Mouse (Mus musculus): ENCODE results near the gene Nalcn. TPM values are rescaled to one million over a fixed set of nuclear protein-coding genes. Genes with fewer than 3 reads are reported as not detected.

Gene Nalcn
- polyA plus RNA-seq, 1 experiment from 2014 or later = 0.09 TPM

DNA sequence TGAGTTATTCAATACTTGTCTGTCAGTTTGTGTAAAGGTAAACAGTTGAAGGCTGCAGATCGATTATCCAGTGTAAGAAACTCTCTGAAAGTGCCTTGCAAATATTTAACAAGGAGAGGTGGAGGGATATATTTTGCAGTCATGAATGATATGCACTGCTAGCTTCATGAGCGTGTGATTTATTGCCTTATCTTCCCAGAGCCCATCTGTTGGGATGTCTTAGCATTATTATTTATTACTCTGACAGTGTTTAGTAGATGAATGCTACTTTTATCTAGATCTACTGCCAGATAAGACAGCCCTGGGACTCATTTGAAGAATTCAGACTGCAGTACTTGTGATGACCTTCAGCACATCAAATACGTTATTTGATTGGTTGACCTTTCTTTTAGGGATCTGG lies 31.7 kb downstream of the Nalcn start:
- Histone ChIP-seq H3K27ac (ENCODE audit: low read depth, low read length) (no peak overlapping the region), H3K36me3 (ENCODE audit: control insufficient read depth, insufficient read depth, low read length) (no peaks in the 10 kb centered on the region), H3K27me3 (ENCODE audit: control insufficient read depth, insufficient read depth, low read length) (no peaks in the 10 kb centered on the region), H3K9ac (ENCODE audit: low read depth, low read length) (no peak overlapping the region), H3K9me3 (replicated peaks; ENCODE audit: control insufficient read depth, low read length) (no peaks in the 10 kb centered on the region), H3K4me3 (ENCODE audit: low read depth, low read length) (no peak overlapping the region), H3K4me1 (ENCODE audit: control insufficient read depth, insufficient read depth, low read length) (no peaks in the 10 kb centered on the region), H3K4me2 (no peak overlapping the region)
- no peak for ATAC-seq (replicated peaks; ENCODE audit: insufficient number of reproducible peaks, low FRiP score, low TSS enrichment)
- WGBS (ENCODE audit: insufficient replicate concordance) = 65% methylated on average over 3 of the region's 3 CpGs

DNA sequence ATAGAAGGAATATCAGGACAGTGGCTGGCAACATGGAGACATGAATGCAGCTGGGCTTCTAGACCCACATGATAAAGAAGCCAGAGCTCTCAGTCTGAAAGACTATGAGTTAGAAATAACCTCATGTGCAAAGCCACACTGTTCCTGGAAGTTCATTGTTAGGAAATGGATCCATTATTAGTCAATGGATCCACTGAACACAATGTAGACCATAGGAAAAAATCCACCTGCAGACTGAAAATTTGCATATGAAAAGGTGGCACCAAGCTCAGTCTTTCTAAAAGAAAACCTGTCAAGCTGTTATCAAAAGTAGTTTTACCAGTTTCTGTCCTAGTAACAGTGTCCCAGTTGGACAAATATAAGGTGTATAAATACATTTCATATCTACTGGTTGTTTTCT lies 39.5 kb downstream of the Nalcn start:
- ATAC-seq (replicated peaks; ENCODE audit: insufficient number of reproducible peaks, low FRiP score, low TSS enrichment) = no peak
- H3K4me2 ChIP-seq = no peak overlapping the region
- no peak overlapping the region for H3K27ac ChIP-seq (ENCODE audit: low read depth, low read length)
- no peak overlapping the region for H3K4me3 ChIP-seq (ENCODE audit: low read depth, low read length)
- H3K4me1 ChIP-seq (ENCODE audit: control insufficient read depth, insufficient read depth, low read length) = no peaks in the 10 kb centered on the region
- no peaks in the 10 kb centered on the region for H3K27me3 ChIP-seq (ENCODE audit: control insufficient read depth, insufficient read depth, low read length)
- no peaks in the 10 kb centered on the region for H3K36me3 ChIP-seq (ENCODE audit: control insufficient read depth, insufficient read depth, low read length)
- no peak overlapping the region for H3K9ac ChIP-seq (ENCODE audit: low read depth, low read length)
- no peaks in the 10 kb centered on the region for H3K9me3 ChIP-seq (replicated peaks; ENCODE audit: control insufficient read depth, low read length)

DNA sequence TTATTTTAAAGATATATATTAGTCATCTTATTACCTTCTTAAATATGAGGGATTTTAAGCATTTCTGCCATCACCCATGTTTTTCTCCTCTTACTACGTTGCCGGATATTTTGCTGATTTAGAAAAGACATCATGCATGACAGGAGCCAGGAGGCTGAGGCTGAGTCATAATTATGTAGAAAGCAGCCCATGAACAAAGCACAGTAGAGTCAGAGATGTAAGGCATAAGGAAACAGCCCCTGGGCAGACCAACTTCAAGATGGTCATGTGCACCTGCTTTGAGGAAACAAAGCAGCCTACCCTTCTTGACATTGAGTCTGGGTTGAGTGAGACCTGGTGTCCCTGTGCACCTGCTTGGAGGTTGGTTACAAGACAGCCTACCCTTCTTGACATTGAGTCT lies 44.5 kb downstream of the Nalcn start:
- WGBS (ENCODE audit: insufficient replicate concordance) = 91% methylated on average over 2 of the region's 2 CpGs
- H3K27me3 ChIP-seq (ENCODE audit: control insufficient read depth, insufficient read depth, low read length) = no peaks in the 10 kb centered on the region
- H3K4me2 ChIP-seq = no peak overlapping the region
- no peaks in the 10 kb centered on the region for H3K36me3 ChIP-seq (ENCODE audit: control insufficient read depth, insufficient read depth, low read length)
- no peak for ATAC-seq (replicated peaks; ENCODE audit: insufficient number of reproducible peaks, low FRiP score, low TSS enrichment)
- no peak overlapping the region for H3K27ac ChIP-seq (ENCODE audit: low read depth, low read length)
- no peaks in the 10 kb centered on the region for H3K4me1 ChIP-seq (ENCODE audit: control insufficient read depth, insufficient read depth, low read length)
- no peaks in the 10 kb centered on the region for H3K9me3 ChIP-seq (replicated peaks; ENCODE audit: control insufficient read depth, low read length)
- no peak overlapping the region for H3K4me3 ChIP-seq (ENCODE audit: low read depth, low read length)
- no peak overlapping the region for H3K9ac ChIP-seq (ENCODE audit: low read depth, low read length)

DNA sequence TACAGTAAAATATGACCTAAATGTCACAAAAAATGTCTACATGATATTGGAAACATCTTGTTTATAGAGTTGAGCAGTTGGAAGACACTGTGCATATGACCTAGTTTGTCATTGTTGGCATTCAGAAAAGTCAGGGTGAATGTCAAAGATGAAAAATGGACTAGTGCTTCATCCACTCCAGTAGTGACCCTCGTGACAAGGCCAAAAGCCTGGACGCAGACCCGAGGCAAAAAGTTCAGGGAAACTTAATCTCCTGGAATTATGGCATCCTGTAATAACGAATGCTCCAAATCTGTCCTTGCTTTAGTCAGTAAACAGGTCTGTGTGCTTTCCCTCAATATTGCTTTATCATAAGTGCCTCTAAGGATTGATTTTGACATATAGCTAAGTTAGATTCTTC lies 51.6 kb downstream of the Nalcn start:
- 80% methylated on average over 4 of the region's 4 CpGs for WGBS (ENCODE audit: insufficient replicate concordance)
- Histone ChIP-seq H3K27me3 (ENCODE audit: control insufficient read depth, insufficient read depth, low read length) (no peaks in the 10 kb centered on the region), H3K4me2 (no peak overlapping the region), H3K4me1 (ENCODE audit: control insufficient read depth, insufficient read depth, low read length) (no peaks in the 10 kb centered on the region), H3K9me3 (replicated peaks; ENCODE audit: control insufficient read depth, low read length) (no peaks in the 10 kb centered on the region), H3K36me3 (ENCODE audit: control insufficient read depth, insufficient read depth, low read length) (no peaks in the 10 kb centered on the region), H3K4me3 (ENCODE audit: low read depth, low read length) (no peak overlapping the region), H3K9ac (ENCODE audit: low read depth, low read length) (no peak overlapping the region), H3K27ac (ENCODE audit: low read depth, low read length) (no peak overlapping the region)
- ATAC-seq (replicated peaks; ENCODE audit: insufficient number of reproducible peaks, low FRiP score, low TSS enrichment) = no peak

DNA sequence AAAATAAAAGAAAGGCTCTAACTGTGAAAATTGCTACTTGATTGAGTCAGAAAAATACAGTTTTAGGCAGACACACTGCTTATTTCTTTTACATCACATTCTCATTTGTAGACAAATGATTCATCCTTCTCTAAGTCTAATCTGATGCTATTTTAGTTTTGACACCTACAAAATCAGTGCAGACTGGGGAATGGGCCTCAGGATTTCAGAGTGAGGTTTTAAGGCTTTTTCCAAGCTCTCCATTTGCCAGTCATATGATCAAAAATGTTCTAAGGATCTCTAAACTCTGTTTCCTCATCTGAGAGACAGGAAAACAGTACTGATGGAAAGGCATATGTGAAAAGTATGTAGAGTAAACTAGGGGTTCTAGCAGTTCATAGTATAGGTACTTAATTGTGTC lies 52.0 kb downstream of the Nalcn start:
- Histone ChIP-seq H3K36me3 (ENCODE audit: control insufficient read depth, insufficient read depth, low read length) (no peaks in the 10 kb centered on the region), H3K27ac (ENCODE audit: low read depth, low read length) (no peak overlapping the region), H3K9ac (ENCODE audit: low read depth, low read length) (no peak overlapping the region), H3K27me3 (ENCODE audit: control insufficient read depth, insufficient read depth, low read length) (no peaks in the 10 kb centered on the region), H3K4me3 (ENCODE audit: low read depth, low read length) (no peak overlapping the region), H3K9me3 (replicated peaks; ENCODE audit: control insufficient read depth, low read length) (no peaks in the 10 kb centered on the region), H3K4me2 (no peak overlapping the region), H3K4me1 (ENCODE audit: control insufficient read depth, insufficient read depth, low read length) (no peaks in the 10 kb centered on the region)
- no peak for ATAC-seq (replicated peaks; ENCODE audit: insufficient number of reproducible peaks, low FRiP score, low TSS enrichment)

DNA sequence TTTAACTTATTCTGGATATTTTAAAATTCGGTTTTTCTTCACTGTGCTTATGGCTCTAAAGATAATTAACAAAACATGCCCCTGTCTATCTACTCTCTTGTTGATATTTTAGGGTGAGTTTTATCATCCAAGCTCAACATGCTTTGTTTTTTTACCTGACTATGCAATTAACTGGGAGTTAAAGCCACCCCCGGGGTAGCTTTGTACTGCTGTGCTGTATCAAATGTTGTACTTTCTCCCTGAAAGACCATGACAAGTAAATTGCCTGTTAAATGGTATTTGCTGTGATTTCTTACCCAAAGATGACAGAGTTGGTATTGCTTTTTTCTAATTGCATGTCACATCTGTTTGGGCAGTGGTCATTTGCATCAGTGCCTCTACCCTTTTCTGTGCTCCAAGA lies 60.3 kb downstream of the Nalcn start:
- H3K9ac ChIP-seq (ENCODE audit: low read depth, low read length) = no peak overlapping the region
- H3K4me1 ChIP-seq (ENCODE audit: control insufficient read depth, insufficient read depth, low read length) = no peaks in the 10 kb centered on the region
- no peaks in the 10 kb centered on the region for H3K36me3 ChIP-seq (ENCODE audit: control insufficient read depth, insufficient read depth, low read length)
- no peak overlapping the region for H3K27ac ChIP-seq (ENCODE audit: low read depth, low read length)
- WGBS (ENCODE audit: insufficient replicate concordance) = 69% methylated on average over 2 of the region's 2 CpGs
- H3K4me2 ChIP-seq = no peak overlapping the region
- H3K4me3 ChIP-seq (ENCODE audit: low read depth, low read length) = no peak overlapping the region
- H3K27me3 ChIP-seq (ENCODE audit: control insufficient read depth, insufficient read depth, low read length) = no peaks in the 10 kb centered on the region
- H3K9me3 ChIP-seq (replicated peaks; ENCODE audit: control insufficient read depth, low read length) = no peaks in the 10 kb centered on the region
- ATAC-seq (replicated peaks; ENCODE audit: insufficient number of reproducible peaks, low FRiP score, low TSS enrichment) = no peak

DNA sequence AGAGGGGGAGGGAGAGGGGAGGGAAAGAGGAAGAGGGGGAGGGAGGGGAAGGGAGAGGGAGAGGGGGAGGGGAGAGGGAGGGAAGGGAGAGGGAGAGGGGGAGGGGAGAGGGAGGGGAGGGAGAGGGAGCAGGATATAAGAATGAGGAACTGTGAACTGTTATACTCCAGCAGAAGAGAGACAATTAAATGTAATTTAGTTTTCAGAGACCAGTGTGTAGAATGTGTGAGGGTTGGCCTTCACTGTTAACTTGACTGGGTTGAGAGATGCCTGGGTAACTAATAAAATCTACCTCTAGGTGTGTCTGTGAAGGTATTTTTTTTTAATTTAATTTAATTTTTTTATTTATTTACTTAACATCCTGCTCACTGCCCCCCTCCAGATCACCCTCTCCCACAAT lies 71.4 kb downstream of the Nalcn start:
- Histone ChIP-seq H3K27me3 (ENCODE audit: control insufficient read depth, insufficient read depth, low read length) (no peaks in the 10 kb centered on the region), H3K4me2 (no peak overlapping the region), H3K9me3 (replicated peaks; ENCODE audit: control insufficient read depth, low read length) (no peaks in the 10 kb centered on the region), H3K4me1 (ENCODE audit: control insufficient read depth, insufficient read depth, low read length) (no peaks in the 10 kb centered on the region), H3K36me3 (ENCODE audit: control insufficient read depth, insufficient read depth, low read length) (no peaks in the 10 kb centered on the region), H3K4me3 (ENCODE audit: low read depth, low read length) (no peak overlapping the region), H3K27ac (ENCODE audit: low read depth, low read length) (no peak overlapping the region), H3K9ac (ENCODE audit: low read depth, low read length) (no peak overlapping the region)
- no peak for ATAC-seq (replicated peaks; ENCODE audit: insufficient number of reproducible peaks, low FRiP score, low TSS enrichment)

DNA sequence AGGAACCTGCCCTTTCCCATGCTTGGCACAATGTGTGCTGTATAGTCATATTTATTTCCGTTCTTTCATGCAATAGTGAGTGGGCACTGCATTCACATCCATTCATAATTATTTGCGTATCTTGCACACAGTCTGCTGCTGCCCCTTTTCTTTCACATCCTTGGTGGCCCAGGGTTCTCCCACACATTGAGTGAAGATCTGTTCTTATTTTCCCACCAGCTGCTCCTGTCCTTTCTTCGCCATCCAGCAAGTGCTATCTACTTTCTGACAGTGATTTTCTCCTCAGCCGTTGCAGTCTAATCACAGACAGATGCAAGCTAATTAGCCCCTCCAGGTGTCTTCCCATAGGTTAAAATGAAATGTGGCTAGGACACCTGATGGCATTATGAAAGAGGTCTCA lies 72.0 kb downstream of the Nalcn start:
- no peak for ATAC-seq (replicated peaks; ENCODE audit: insufficient number of reproducible peaks, low FRiP score, low TSS enrichment)
- WGBS (ENCODE audit: insufficient replicate concordance) = 60% methylated on average over 4 of the region's 4 CpGs
- H3K36me3 ChIP-seq (ENCODE audit: control insufficient read depth, insufficient read depth, low read length) = no peaks in the 10 kb centered on the region

DNA sequence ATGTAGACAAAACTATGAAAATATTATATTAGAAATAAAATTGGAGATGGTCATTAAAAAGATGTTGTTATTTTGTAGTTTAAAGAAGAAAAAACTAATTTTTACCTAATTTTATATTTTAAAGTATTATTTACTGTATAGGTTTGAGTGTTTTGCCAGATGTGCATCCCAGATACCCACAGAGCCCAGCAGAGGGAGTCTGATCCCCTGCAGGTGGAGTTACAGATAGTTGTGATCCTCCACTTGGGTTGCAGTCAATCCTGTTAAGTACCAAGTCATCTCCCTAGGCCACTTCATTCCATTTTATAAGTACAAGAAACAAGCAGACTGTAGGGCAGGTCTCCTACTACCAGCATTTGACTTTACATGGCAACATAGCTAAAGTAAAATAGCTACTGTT lies 84.6 kb downstream of the Nalcn start:
- Histone ChIP-seq H3K4me1 (ENCODE audit: control insufficient read depth, insufficient read depth, low read length) (no peaks in the 10 kb centered on the region), H3K27ac (ENCODE audit: low read depth, low read length) (no peak overlapping the region), H3K4me2 (no peak overlapping the region), H3K4me3 (ENCODE audit: low read depth, low read length) (no peak overlapping the region), H3K9me3 (replicated peaks; ENCODE audit: control insufficient read depth, low read length) (no peaks in the 10 kb centered on the region), H3K9ac (ENCODE audit: low read depth, low read length) (no peak overlapping the region), H3K27me3 (ENCODE audit: control insufficient read depth, insufficient read depth, low read length) (no peaks in the 10 kb centered on the region), H3K36me3 (ENCODE audit: control insufficient read depth, insufficient read depth, low read length) (no peaks in the 10 kb centered on the region)
- ATAC-seq (replicated peaks; ENCODE audit: insufficient number of reproducible peaks, low FRiP score, low TSS enrichment) = no peak

More for the DNA sequence above, 72.0 kb downstream of the Nalcn start:
- no peaks in the 10 kb centered on the region for H3K9me3 ChIP-seq (replicated peaks; ENCODE audit: control insufficient read depth, low read length)
- no peak overlapping the region for H3K27ac ChIP-seq (ENCODE audit: low read depth, low read length)
- no peak overlapping the region for H3K4me2 ChIP-seq
- no peak overlapping the region for H3K4me3 ChIP-seq (ENCODE audit: low read depth, low read length)
- no peaks in the 10 kb centered on the region for H3K27me3 ChIP-seq (ENCODE audit: control insufficient read depth, insufficient read depth, low read length)
- H3K9ac ChIP-seq (ENCODE audit: low read depth, low read length) = no peak overlapping the region
- no peaks in the 10 kb centered on the region for H3K4me1 ChIP-seq (ENCODE audit: control insufficient read depth, insufficient read depth, low read length)

Data from heart, embryonic 11.5 days (tissue).